Mouse (Mus musculus): ENCODE measurements around the gene Raf1. TPM values are rescaled to one million over a fixed set of nuclear protein-coding genes. Genes with fewer than 3 reads are reported as not detected.

The Raf1 gene
- polyA plus RNA-seq, 1 experiment: 106 TPM

- Histone ChIP-seq H3K27me3 (replicated peaks; ENCODE audit: control insufficient read depth, insufficient read depth, low read length) (no peaks in the 10 kb centered on the region), H3K27ac (ENCODE audit: insufficient read depth, low read depth, low read length) (no peak overlapping the region), H3K4me3 (ENCODE audit: insufficient read depth, low read depth, low read length) (no peak overlapping the region), H3K36me3 (ENCODE audit: control insufficient read depth, insufficient read depth, low read length) (no peaks in the 10 kb centered on the region), H3K4me1 (ENCODE audit: control insufficient read depth, insufficient read depth, low read length) (no peaks in the 10 kb centered on the region)
- TF ChIP-seq CTCF (conservative IDR thresholded peaks at IDR 0.05; ENCODE audit: insufficient read depth, insufficient read length, low read depth, low read length) (peak; percentile 34), POLR2A (IDR thresholded peaks at IDR 0.05; ENCODE audit: low read depth, low read length) (no peak)
- WGBS: 70% methylated on average over 11 of the region's 11 CpGs
- DNase-seq: no peak
Observed at GRCm38 (mm10) chr6:115701302-115701701, 24.9 kb upstream of the Raf1 start.

GRCm38 (mm10) chr6:115700778-115701177 is 24.3 kb upstream of the Raf1 start:
- 89% methylated on average over 1 of the region's 1 CpGs for WGBS
- no peak for DNase-seq
- H3K36me3 ChIP-seq (ENCODE audit: control insufficient read depth, insufficient read depth, low read length): no peaks in the 10 kb centered on the region
- TF ChIP-seq POLR2A (IDR thresholded peaks at IDR 0.05; ENCODE audit: low read depth, low read length) (no peak), CTCF (conservative IDR thresholded peaks at IDR 0.05; ENCODE audit: insufficient read depth, insufficient read length, low read depth, low read length) (no peak)
- no peaks in the 10 kb centered on the region for H3K27me3 ChIP-seq (replicated peaks; ENCODE audit: control insufficient read depth, insufficient read depth, low read length)
- no peak overlapping the region for H3K4me3 ChIP-seq (ENCODE audit: insufficient read depth, low read depth, low read length)
- no peak overlapping the region for H3K27ac ChIP-seq (ENCODE audit: insufficient read depth, low read depth, low read length)
- H3K4me1 ChIP-seq (ENCODE audit: control insufficient read depth, insufficient read depth, low read length): no peaks in the 10 kb centered on the region

- Histone ChIP-seq H3K4me3 (ENCODE audit: insufficient read depth, low read depth, low read length) (no peak overlapping the region), H3K36me3 (ENCODE audit: control insufficient read depth, insufficient read depth, low read length) (no peaks in the 10 kb centered on the region), H3K27ac (ENCODE audit: insufficient read depth, low read depth, low read length) (no peak overlapping the region), H3K27me3 (replicated peaks; ENCODE audit: control insufficient read depth, insufficient read depth, low read length) (no peaks in the 10 kb centered on the region), H3K4me1 (ENCODE audit: control insufficient read depth, insufficient read depth, low read length) (no peaks in the 10 kb centered on the region)
- TF ChIP-seq CTCF (conservative IDR thresholded peaks at IDR 0.05; ENCODE audit: insufficient read depth, insufficient read length, low read depth, low read length): peak; percentile 67
- TF ChIP-seq POLR2A (IDR thresholded peaks at IDR 0.05; ENCODE audit: low read depth, low read length): no peak
- peak; percentile 46 for DNase-seq
- WGBS: 71% methylated on average over 4 of the region's 4 CpGs
Observed at GRCm38 (mm10) chr6:115698699-115699098, 22.3 kb upstream of the Raf1 start.

- TF ChIP-seq POLR2A (IDR thresholded peaks at IDR 0.05; ENCODE audit: low read depth, low read length) (no peak), CTCF (conservative IDR thresholded peaks at IDR 0.05; ENCODE audit: insufficient read depth, insufficient read length, low read depth, low read length) (no peak)
- Histone ChIP-seq H3K4me1 (ENCODE audit: control insufficient read depth, insufficient read depth, low read length) (no peaks in the 10 kb centered on the region), H3K4me3 (ENCODE audit: insufficient read depth, low read depth, low read length) (no peak overlapping the region), H3K27ac (ENCODE audit: insufficient read depth, low read depth, low read length) (no peak overlapping the region), H3K36me3 (ENCODE audit: control insufficient read depth, insufficient read depth, low read length) (no peaks in the 10 kb centered on the region), H3K27me3 (replicated peaks; ENCODE audit: control insufficient read depth, insufficient read depth, low read length) (no peaks in the 10 kb centered on the region)
- DNase-seq: no peak
- 81% methylated on average over 17 of the region's 17 CpGs for WGBS
Observed at GRCm38 (mm10) chr6:115697739-115698558, 21.5 kb upstream of the Raf1 start.

GRCm38 (mm10) chr6:115696707-115697215 is 20.3 kb upstream of the Raf1 start:
- Histone ChIP-seq H3K4me1 (ENCODE audit: control insufficient read depth, insufficient read depth, low read length) (no peaks in the 10 kb centered on the region), H3K27ac (ENCODE audit: insufficient read depth, low read depth, low read length) (no peak overlapping the region), H3K4me3 (ENCODE audit: insufficient read depth, low read depth, low read length) (no peak overlapping the region), H3K27me3 (replicated peaks; ENCODE audit: control insufficient read depth, insufficient read depth, low read length) (no peaks in the 10 kb centered on the region), H3K36me3 (ENCODE audit: control insufficient read depth, insufficient read depth, low read length) (no peaks in the 10 kb centered on the region)
- no peak for DNase-seq
- TF ChIP-seq CTCF (conservative IDR thresholded peaks at IDR 0.05; ENCODE audit: insufficient read depth, insufficient read length, low read depth, low read length): no peak
- no peak for TF ChIP-seq POLR2A (IDR thresholded peaks at IDR 0.05; ENCODE audit: low read depth, low read length)
- WGBS: 89% methylated on average over 7 of the region's 7 CpGs

GRCm38 (mm10) chr6:115695124-115695523 is 18.7 kb upstream of the Raf1 start:
- TF ChIP-seq POLR2A (IDR thresholded peaks at IDR 0.05; ENCODE audit: low read depth, low read length): no peak
- TF ChIP-seq CTCF (conservative IDR thresholded peaks at IDR 0.05; ENCODE audit: insufficient read depth, insufficient read length, low read depth, low read length): no peak
- Histone ChIP-seq H3K4me1 (ENCODE audit: control insufficient read depth, insufficient read depth, low read length) (no peaks in the 10 kb centered on the region), H3K4me3 (ENCODE audit: insufficient read depth, low read depth, low read length) (no peak overlapping the region), H3K27ac (ENCODE audit: insufficient read depth, low read depth, low read length) (no peak overlapping the region), H3K27me3 (replicated peaks; ENCODE audit: control insufficient read depth, insufficient read depth, low read length) (no peaks in the 10 kb centered on the region), H3K36me3 (ENCODE audit: control insufficient read depth, insufficient read depth, low read length) (no peaks in the 10 kb centered on the region)
- 53% methylated on average over 7 of the region's 7 CpGs for WGBS
- no peak for DNase-seq

GRCm38 (mm10) chr6:115694441-115694842 is 18.0 kb upstream of the Raf1 start:
- 0 out of 2 replicates have a peak overlapping the region, but pooled peaks have one; percentile 9 for H3K27ac ChIP-seq (ENCODE audit: insufficient read depth, low read depth, low read length)
- H3K4me1 ChIP-seq (ENCODE audit: control insufficient read depth, insufficient read depth, low read length): no peaks in the 10 kb centered on the region
- no peak overlapping the region for H3K4me3 ChIP-seq (ENCODE audit: insufficient read depth, low read depth, low read length)
- DNase-seq: peak; percentile 54
- no peaks in the 10 kb centered on the region for H3K27me3 ChIP-seq (replicated peaks; ENCODE audit: control insufficient read depth, insufficient read depth, low read length)
- TF ChIP-seq CTCF (conservative IDR thresholded peaks at IDR 0.05; ENCODE audit: insufficient read depth, insufficient read length, low read depth, low read length) (no peak), POLR2A (IDR thresholded peaks at IDR 0.05; ENCODE audit: low read depth, low read length) (no peak)
- H3K36me3 ChIP-seq (ENCODE audit: control insufficient read depth, insufficient read depth, low read length): no peaks in the 10 kb centered on the region
- 43% methylated on average over 9 of the region's 9 CpGs for WGBS
